Mouse (Mus musculus): ENCODE results near the gene Pbx3. TPM values are rescaled to one million over a fixed set of nuclear protein-coding genes. Genes with fewer than 3 reads are reported as not detected.

The Pbx3 gene
- polyA plus RNA-seq, 1 experiment, result 3.6 TPM

GRCm38 (mm10) chr2:34279726-34280125, 93.2 kb downstream of the Pbx3 start:
- no peak overlapping the region for H3K27ac ChIP-seq (ENCODE audit: control insufficient read depth, insufficient read depth, low read depth, low read length, poor library complexity)
- no peak overlapping the region for H3K4me3 ChIP-seq (replicated peaks; ENCODE audit: control insufficient read depth, low read depth, low read length)
- 74% methylated on average over 6 of the region's 6 CpGs for WGBS
- no peak for TF ChIP-seq CTCF (IDR thresholded peaks at IDR 0.05; ENCODE audit: control insufficient read depth, insufficient read depth, low read length)
- TF ChIP-seq POLR2A (IDR thresholded peaks at IDR 0.05; ENCODE audit: borderline replicate concordance, control insufficient read depth, low read depth, low read length), result no peak
- H3K4me1 ChIP-seq (ENCODE audit: control insufficient read depth, insufficient read depth, low read length), result no peaks in the 10 kb centered on the region

GRCm38 (mm10) chr2:34275630-34276193, 97.2 kb downstream of the Pbx3 start:
- no peaks in the 10 kb centered on the region for H3K4me1 ChIP-seq (ENCODE audit: control insufficient read depth, insufficient read depth, low read length)
- no peak overlapping the region for H3K4me3 ChIP-seq (replicated peaks; ENCODE audit: control insufficient read depth, low read depth, low read length)
- H3K27ac ChIP-seq (ENCODE audit: control insufficient read depth, insufficient read depth, low read depth, low read length, poor library complexity), result no peak overlapping the region
- 86% methylated on average over 10 of the region's 10 CpGs for WGBS
- no peak for TF ChIP-seq CTCF (IDR thresholded peaks at IDR 0.05; ENCODE audit: control insufficient read depth, insufficient read depth, low read length)
- no peak for TF ChIP-seq POLR2A (IDR thresholded peaks at IDR 0.05; ENCODE audit: borderline replicate concordance, control insufficient read depth, low read depth, low read length)

GRCm38 (mm10) chr2:34262046-34262445, 110.9 kb downstream of the Pbx3 start:
- no peak for TF ChIP-seq POLR2A (IDR thresholded peaks at IDR 0.05; ENCODE audit: borderline replicate concordance, control insufficient read depth, low read depth, low read length)
- TF ChIP-seq CTCF (IDR thresholded peaks at IDR 0.05; ENCODE audit: control insufficient read depth, insufficient read depth, low read length), result no peak
- Histone ChIP-seq H3K4me3 (replicated peaks; ENCODE audit: control insufficient read depth, low read depth, low read length) (no peak overlapping the region), H3K27ac (ENCODE audit: control insufficient read depth, insufficient read depth, low read depth, low read length, poor library complexity) (no peak overlapping the region), H3K4me1 (ENCODE audit: control insufficient read depth, insufficient read depth, low read length) (no peaks in the 10 kb centered on the region)

- 80% methylated on average over 4 of the region's 4 CpGs for WGBS
- H3K27ac ChIP-seq (ENCODE audit: control insufficient read depth, insufficient read depth, low read depth, low read length, poor library complexity), result no peak overlapping the region
- H3K4me1 ChIP-seq (ENCODE audit: control insufficient read depth, insufficient read depth, low read length), result no peaks in the 10 kb centered on the region
- TF ChIP-seq CTCF (IDR thresholded peaks at IDR 0.05; ENCODE audit: control insufficient read depth, insufficient read depth, low read length), result no peak
- no peak for TF ChIP-seq POLR2A (IDR thresholded peaks at IDR 0.05; ENCODE audit: borderline replicate concordance, control insufficient read depth, low read depth, low read length)
- no peak overlapping the region for H3K4me3 ChIP-seq (replicated peaks; ENCODE audit: control insufficient read depth, low read depth, low read length)
Observed at GRCm38 (mm10) chr2:34260653-34261076, 112.3 kb downstream of the Pbx3 start.

GRCm38 (mm10) chr2:34258256-34258655, 114.7 kb downstream of the Pbx3 start:
- 73% methylated on average over 2 of the region's 2 CpGs for WGBS
- Histone ChIP-seq H3K4me3 (replicated peaks; ENCODE audit: control insufficient read depth, low read depth, low read length) (no peak overlapping the region), H3K27ac (ENCODE audit: control insufficient read depth, insufficient read depth, low read depth, low read length, poor library complexity) (no peak overlapping the region), H3K4me1 (ENCODE audit: control insufficient read depth, insufficient read depth, low read length) (no peaks in the 10 kb centered on the region)
- TF ChIP-seq CTCF (IDR thresholded peaks at IDR 0.05; ENCODE audit: control insufficient read depth, insufficient read depth, low read length), result no peak
- no peak for TF ChIP-seq POLR2A (IDR thresholded peaks at IDR 0.05; ENCODE audit: borderline replicate concordance, control insufficient read depth, low read depth, low read length)

GRCm38 (mm10) chr2:34257611-34258010, 115.3 kb downstream of the Pbx3 start:
- Histone ChIP-seq H3K4me1 (ENCODE audit: control insufficient read depth, insufficient read depth, low read length) (no peaks in the 10 kb centered on the region), H3K27ac (ENCODE audit: control insufficient read depth, insufficient read depth, low read depth, low read length, poor library complexity) (no peak overlapping the region), H3K4me3 (replicated peaks; ENCODE audit: control insufficient read depth, low read depth, low read length) (no peak overlapping the region)
- 83% methylated on average over 2 of the region's 2 CpGs for WGBS
- TF ChIP-seq POLR2A (IDR thresholded peaks at IDR 0.05; ENCODE audit: borderline replicate concordance, control insufficient read depth, low read depth, low read length) (no peak), CTCF (IDR thresholded peaks at IDR 0.05; ENCODE audit: control insufficient read depth, insufficient read depth, low read length) (no peak)

GRCm38 (mm10) chr2:34256000-34256553, 116.9 kb downstream of the Pbx3 start:
- Histone ChIP-seq H3K4me1 (ENCODE audit: control insufficient read depth, insufficient read depth, low read length) (no peaks in the 10 kb centered on the region), H3K4me3 (replicated peaks; ENCODE audit: control insufficient read depth, low read depth, low read length) (no peak overlapping the region), H3K27ac (ENCODE audit: control insufficient read depth, insufficient read depth, low read depth, low read length, poor library complexity) (no peak overlapping the region)
- TF ChIP-seq CTCF (IDR thresholded peaks at IDR 0.05; ENCODE audit: control insufficient read depth, insufficient read depth, low read length) (no peak), POLR2A (IDR thresholded peaks at IDR 0.05; ENCODE audit: borderline replicate concordance, control insufficient read depth, low read depth, low read length) (no peak)
- 83% methylated on average over 6 of the region's 6 CpGs for WGBS

- H3K27ac ChIP-seq (ENCODE audit: control insufficient read depth, insufficient read depth, low read depth, low read length, poor library complexity), result no peak overlapping the region
- no peak overlapping the region for H3K4me3 ChIP-seq (replicated peaks; ENCODE audit: control insufficient read depth, low read depth, low read length)
- 58% methylated on average over 1 of the region's 1 CpGs for WGBS
- TF ChIP-seq POLR2A (IDR thresholded peaks at IDR 0.05; ENCODE audit: borderline replicate concordance, control insufficient read depth, low read depth, low read length), result no peak
- TF ChIP-seq CTCF (IDR thresholded peaks at IDR 0.05; ENCODE audit: control insufficient read depth, insufficient read depth, low read length), result no peak
- no peaks in the 10 kb centered on the region for H3K4me1 ChIP-seq (ENCODE audit: control insufficient read depth, insufficient read depth, low read length)
Observed at GRCm38 (mm10) chr2:34253627-34254026, 119.3 kb downstream of the Pbx3 start.

GRCm38 (mm10) chr2:34253111-34253510, 119.8 kb downstream of the Pbx3 start:
- Histone ChIP-seq H3K4me3 (replicated peaks; ENCODE audit: control insufficient read depth, low read depth, low read length) (no peak overlapping the region), H3K4me1 (ENCODE audit: control insufficient read depth, insufficient read depth, low read length) (no peaks in the 10 kb centered on the region), H3K27ac (ENCODE audit: control insufficient read depth, insufficient read depth, low read depth, low read length, poor library complexity) (no peak overlapping the region)
- WGBS, result 40% methylated on average over 1 of the region's 1 CpGs
- no peak for TF ChIP-seq CTCF (IDR thresholded peaks at IDR 0.05; ENCODE audit: control insufficient read depth, insufficient read depth, low read length)
- no peak for TF ChIP-seq POLR2A (IDR thresholded peaks at IDR 0.05; ENCODE audit: borderline replicate concordance, control insufficient read depth, low read depth, low read length)

Data from bone marrow, adult 2 months (tissue).